Mouse (Mus musculus) intestine, embryonic 14.5 days (tissue): Measurements from ENCODE around the gene Lactb. TPM values are rescaled to one million over a fixed set of nuclear protein-coding genes. Genes with fewer than 3 reads are reported as not detected.

Experiments
- ATAC-seq: fragments of 200-750 bp; cut with Nextera tagmentation; replicated peaks from 2 replicates; pipeline ENCODE4 v1.8.0; 2017; ENCODE audit warnings: low read depth, moderate number of reproducible peaks, moderate TSS enrichment, moderate library complexity; ENCODE audit not compliant: low FRiP score, low TSS enrichment
- DNase-seq: peaks from one replicate; pipeline ENCODE4 v3.0.0-alpha.2; 2018; ENCODE audit warnings: low spot score
- H3K27ac ChIP-seq: fragments of 300-500 bp; sonication (generic); 2 replicates; pipeline ENCODE4 v1.5.1; 2014; ENCODE audit warnings: low read depth, mild to moderate bottlenecking, control low read depth
- H3K27me3 ChIP-seq: fragments of 300-500 bp; sonication (generic); replicated peaks from 2 replicates; pipeline ENCODE4 v1.6.1; 2014; ENCODE audit warnings: low read length, control low read depth; ENCODE audit not compliant: control insufficient read depth, insufficient read depth
- H3K36me3 ChIP-seq: fragments of 300-500 bp; sonication (generic); 2 replicates; pipeline ENCODE4 v1.6.1; 2014; ENCODE audit warnings: low read length, control low read depth; ENCODE audit not compliant: control insufficient read depth, insufficient read depth
- H3K4me1 ChIP-seq: fragments of 300-500 bp; sonication (generic); replicated peaks from 2 replicates; pipeline ENCODE4 v1.6.1; 2014; ENCODE audit warnings: low read length, control low read depth, mixed read lengths; ENCODE audit not compliant: control insufficient read depth, insufficient read depth
- H3K4me2 ChIP-seq: fragments of 300-500 bp; sonication (generic); 2 replicates; pipeline ENCODE4 v1.6.1; 2014; ENCODE audit warnings: low read length
- H3K4me3 ChIP-seq: fragments of 300-500 bp; sonication (generic); 2 replicates; pipeline ENCODE4 v1.5.1; 2014; ENCODE audit warnings: low read depth, low read length, control low read depth, mixed read lengths
- H3K9ac ChIP-seq: fragments of 300-500 bp; sonication (generic); 2 replicates; pipeline ENCODE4 v1.6.1; 2014; ENCODE audit warnings: mild to moderate bottlenecking, low read length
- H3K9me3 ChIP-seq: fragments of 300-500 bp; sonication (generic); 2 replicates; pipeline ENCODE4 v1.6.1; 2016; ENCODE audit warnings: low read length, control low read depth; ENCODE audit not compliant: control insufficient read depth
- WGBS: fragments of 180-500 bp; shearing (Covaris S2); extraction: QIAGEN DNeasy Blood & Tissue Kit; methylation state at CpG from one replicate; pipeline ENCODE4 v1.1.7; 2014; 5-methylcytosine and 5-hydroxymethylcytosine counted together
- polyA plus RNA-seq: library from polyadenylated mRNA; unstranded; fragments of >200 nt; fragmentation: Nextera tagmentation; extraction: Ambion mirVana; gene quantifications from 2 replicates; pipeline ENCODE4 v1.2.1, GENCODE M21; 2014

Lactb gene
- polyA plus RNA-seq, 1 experiment from 2014 or later: 8.9 TPM

GRCm38 (mm10) chr9:66945647-66946641, 29.3 kb downstream of the Lactb start, which contains the start of gene Rps27l:
Gene Rps27l (plus strand): TSS chr9:66946086.
- under 1% methylated on average over 77 of the region's 77 CpGs for WGBS
- H3K27me3 ChIP-seq: no peaks in the 10 kb centered on the region
- ATAC-seq: peak; percentile 99

DNA sequence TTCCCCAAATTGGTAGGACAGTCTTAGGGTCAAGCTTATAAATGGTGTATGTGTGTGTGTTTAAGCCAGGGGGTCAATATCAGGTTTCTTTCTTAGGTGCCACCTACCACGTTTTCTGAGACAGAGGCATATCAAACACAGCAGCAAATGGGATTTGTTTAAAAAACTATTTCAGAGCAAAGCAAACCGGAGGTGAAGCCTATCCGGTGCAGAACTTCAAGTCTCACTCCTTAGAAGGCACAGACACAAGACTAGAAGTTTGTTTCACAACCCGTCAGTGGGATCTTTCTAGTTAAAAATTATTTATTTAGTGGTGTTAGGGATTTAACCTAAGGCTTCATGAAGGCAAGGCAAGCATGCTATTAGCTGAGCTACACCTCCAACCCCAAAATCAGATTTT, 30.1 kb downstream of the Lactb start:
- H3K9me3 ChIP-seq: no peaks in the 10 kb centered on the region

More at GRCm38 (mm10) chr9:66945647-66946641, 29.3 kb downstream of the Lactb start, which contains the start of gene Rps27l:
- H3K4me3 ChIP-seq: peak within 1 kb of the TSS; percentile 95
- peak; percentile 98 for DNase-seq
- peak within 1 kb of the TSS; percentile 90 for H3K27ac ChIP-seq
- H3K4me1 ChIP-seq: peaks cover 6% of the 10 kb centered on the region; the same call in 1 of the 2 replicates
- peak within 1 kb of the TSS; percentile 92 for H3K4me2 ChIP-seq
- no peaks in the 10 kb centered on the region for H3K9me3 ChIP-seq
- peaks cover 17% of the 10 kb centered on the region for H3K36me3 ChIP-seq
- peak within 1 kb of the TSS; percentile 84 for H3K9ac ChIP-seq

DNA sequence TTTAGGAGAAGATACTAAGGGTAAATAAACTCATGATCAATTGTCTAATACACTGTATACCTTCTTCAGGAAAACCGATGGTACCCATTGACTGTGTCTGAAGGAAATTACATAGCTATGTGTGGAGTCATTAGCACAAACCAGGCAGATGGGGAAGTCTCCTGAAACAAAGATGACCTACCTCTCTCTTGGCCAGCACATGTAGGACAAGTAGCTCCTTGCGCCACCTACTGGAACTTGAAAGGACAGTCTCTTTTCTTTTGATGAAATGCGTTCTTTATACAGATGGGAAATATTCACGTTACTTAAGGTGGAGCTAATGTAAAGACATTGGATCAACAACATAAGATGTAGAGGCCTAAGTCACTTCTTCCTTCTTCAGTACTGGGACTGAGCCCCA, 36.4 kb downstream of the Lactb start:
- Histone ChIP-seq H3K9me3 (no peaks in the 10 kb centered on the region), H3K27ac (no peak overlapping the region), H3K4me3 (no peak overlapping the region), H3K9ac (no peak overlapping the region), H3K4me2 (no peak overlapping the region), H3K36me3 (no peaks in the 10 kb centered on the region), H3K27me3 (no peaks in the 10 kb centered on the region), H3K4me1 (no peaks in the 10 kb centered on the region)
- no peak for ATAC-seq
- no peak for DNase-seq
- WGBS: 7% methylated on average over 4 of the region's 4 CpGs

More for the DNA sequence above, 30.1 kb downstream of the Lactb start:
- DNase-seq: no peak
- H3K27ac ChIP-seq: peak overlapping the region; percentile 90
- peak overlapping the region; percentile 92 for H3K4me2 ChIP-seq
- no peaks in the 10 kb centered on the region for H3K27me3 ChIP-seq
- H3K4me1 ChIP-seq: peaks cover 6% of the 10 kb centered on the region; the same call in 1 of the 2 replicates
- H3K9ac ChIP-seq: peak overlapping the region; percentile 84
- peak overlapping the region; percentile 95 for H3K4me3 ChIP-seq
- H3K36me3 ChIP-seq: peaks cover 17% of the 10 kb centered on the region
- WGBS: 12% methylated on average over 4 of the region's 4 CpGs
- ATAC-seq: no peak

DNA sequence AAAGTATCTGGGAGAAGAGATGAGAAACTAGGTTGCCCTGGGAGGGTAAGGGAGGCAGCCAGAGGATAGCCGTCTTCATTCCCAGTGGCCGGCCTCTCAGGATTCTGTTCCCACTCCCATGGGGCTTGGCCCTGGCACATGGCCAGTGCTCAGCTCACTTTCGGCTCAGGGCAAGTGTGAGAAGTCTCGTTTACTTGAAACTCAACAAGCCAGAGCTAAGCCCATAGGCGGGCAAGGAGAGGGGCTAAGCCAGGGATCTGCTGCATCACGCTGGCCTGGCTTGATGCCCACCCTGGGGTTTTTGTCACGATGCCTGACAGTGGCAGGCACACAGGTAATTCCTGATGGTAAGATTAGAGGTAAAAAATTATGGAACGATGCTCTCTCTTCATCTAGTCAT, 37.8 kb downstream of the Lactb start:
- Histone ChIP-seq H3K4me3 (no peak overlapping the region), H3K4me2 (no peak overlapping the region), H3K4me1 (no peaks in the 10 kb centered on the region), H3K9me3 (no peaks in the 10 kb centered on the region), H3K36me3 (no peaks in the 10 kb centered on the region), H3K9ac (no peak overlapping the region), H3K27ac (no peak overlapping the region), H3K27me3 (no peaks in the 10 kb centered on the region)
- no peak for ATAC-seq
- no peak for DNase-seq
- 64% methylated on average over 8 of the region's 8 CpGs for WGBS

DNA sequence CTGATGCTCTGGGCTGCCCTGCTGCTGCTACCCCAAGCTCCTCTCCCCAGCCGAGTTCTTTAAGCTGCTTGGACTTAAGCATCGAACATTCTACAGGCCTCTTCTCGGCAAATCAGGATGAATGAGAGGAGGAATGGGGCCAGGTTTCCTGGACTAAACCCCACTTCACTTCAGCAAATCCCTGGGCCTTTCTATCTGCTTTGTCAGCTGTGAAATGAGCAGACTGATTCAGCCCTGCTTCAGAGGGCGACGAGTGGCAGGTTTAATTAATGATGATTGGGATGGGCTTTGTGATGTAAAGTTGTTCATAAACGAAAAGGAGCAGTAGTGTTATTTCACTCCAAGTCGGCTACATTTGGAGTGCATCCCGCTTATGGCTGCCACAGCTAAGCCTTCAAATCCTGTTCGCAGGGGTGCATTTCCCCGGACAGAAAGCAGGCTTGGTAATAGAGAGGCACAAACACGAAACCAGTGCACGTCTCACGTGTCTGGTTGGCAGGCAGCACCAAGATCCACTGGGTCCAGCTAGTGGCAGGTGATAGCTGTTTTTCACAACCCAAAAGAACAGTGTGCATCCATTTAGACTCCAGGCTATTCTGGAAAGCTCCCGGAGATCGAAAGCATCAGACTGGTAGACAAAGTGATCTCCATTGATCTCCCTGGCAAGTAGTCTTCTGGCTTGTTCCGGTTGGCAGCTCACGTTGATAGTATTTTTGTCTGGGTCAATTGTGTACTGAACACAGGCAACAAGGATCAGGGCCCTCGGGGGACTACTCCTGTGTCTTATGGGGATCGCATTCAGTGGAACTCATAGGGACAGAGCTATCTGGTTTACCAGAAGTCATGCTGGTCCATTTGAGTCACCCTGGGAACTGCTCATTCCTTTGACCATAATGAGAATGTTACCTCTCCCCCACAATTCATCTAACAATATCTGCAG, 41.1 kb downstream of the Lactb start:
- no peak overlapping the region for H3K9ac ChIP-seq
- no peaks in the 10 kb centered on the region for H3K27me3 ChIP-seq
- ATAC-seq (no peak), DNase-seq (peak; percentile 49)
- WGBS: 74% methylated on average over 19 of the region's 19 CpGs
- H3K4me2 ChIP-seq: no peak overlapping the region
- H3K4me3 ChIP-seq: no peak overlapping the region
- no peaks in the 10 kb centered on the region for H3K4me1 ChIP-seq
- no peaks in the 10 kb centered on the region for H3K36me3 ChIP-seq
- no peaks in the 10 kb centered on the region for H3K9me3 ChIP-seq
- H3K27ac ChIP-seq: no peak overlapping the region

DNA sequence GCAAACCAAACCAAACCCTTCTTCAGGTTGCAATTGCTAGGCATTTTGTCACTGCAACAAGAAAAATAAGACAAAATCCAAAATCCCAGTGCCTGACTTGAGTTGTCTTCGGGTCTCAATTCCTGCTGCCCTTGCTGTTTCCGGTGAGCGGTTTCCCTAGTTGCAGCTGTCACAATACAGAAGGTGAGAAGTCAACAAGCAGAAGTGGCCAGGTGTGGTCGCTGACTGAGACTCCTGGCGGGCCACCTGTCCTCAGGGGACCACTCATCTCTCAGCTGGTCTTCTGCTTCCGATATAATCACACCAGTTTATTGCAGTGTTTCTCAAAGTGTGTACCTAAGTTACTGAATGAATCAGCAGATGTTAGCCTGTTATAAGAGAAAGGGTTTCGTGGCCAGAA, 44.9 kb downstream of the Lactb start:
- ATAC-seq (no peak), DNase-seq (peak; percentile 34)
- H3K36me3 ChIP-seq: no peaks in the 10 kb centered on the region
- H3K9ac ChIP-seq: no peak overlapping the region
- H3K4me1 ChIP-seq: no peaks in the 10 kb centered on the region
- H3K9me3 ChIP-seq: no peaks in the 10 kb centered on the region
- 60% methylated on average over 7 of the region's 7 CpGs for WGBS
- no peaks in the 10 kb centered on the region for H3K27me3 ChIP-seq
- H3K4me2 ChIP-seq: no peak overlapping the region
- H3K27ac ChIP-seq: no peak overlapping the region
- no peak overlapping the region for H3K4me3 ChIP-seq

- H3K9me3 ChIP-seq: no peaks in the 10 kb centered on the region
- H3K9ac ChIP-seq: no peak overlapping the region
- H3K36me3 ChIP-seq: no peaks in the 10 kb centered on the region
- no peak overlapping the region for H3K27ac ChIP-seq
- WGBS: 84% methylated on average over 8 of the region's 8 CpGs
- ATAC-seq (no peak), DNase-seq (no peak)
- H3K4me1 ChIP-seq: no peaks in the 10 kb centered on the region
- H3K4me3 ChIP-seq: no peak overlapping the region
- H3K4me2 ChIP-seq: no peak overlapping the region
- H3K27me3 ChIP-seq: no peaks in the 10 kb centered on the region
Measured at GRCm38 (mm10) chr9:66927696-66928402, 47.4 kb downstream of the Lactb start.

- no peak overlapping the region for H3K4me2 ChIP-seq
- no peaks in the 10 kb centered on the region for H3K4me1 ChIP-seq
- H3K27ac ChIP-seq: no peak overlapping the region
- no peaks in the 10 kb centered on the region for H3K27me3 ChIP-seq
- H3K36me3 ChIP-seq: no peaks in the 10 kb centered on the region
- no peak overlapping the region for H3K9ac ChIP-seq
- DNase-seq (peak; percentile 2), ATAC-seq (no peak)
- WGBS: 72% methylated on average over 3 of the region's 3 CpGs
- H3K9me3 ChIP-seq: no peaks in the 10 kb centered on the region
- no peak overlapping the region for H3K4me3 ChIP-seq
Measured at GRCm38 (mm10) chr9:66925853-66926252, 49.4 kb downstream of the Lactb start.
